Mouse (Mus musculus): Measurements from ENCODE around the gene Eva1c. TPM values are rescaled to one million over a fixed set of nuclear protein-coding genes. Genes with fewer than 3 reads are reported as not detected.
"Not testable (repeated sequence)": the region's sequence is repeated elsewhere in the genome, so short reads cannot be mapped to it uniquely, and the experiment has no call there.

Eva1c gene
- polyA plus RNA-seq, 1 experiment from 2014 or later: 0.11 TPM

DNA sequence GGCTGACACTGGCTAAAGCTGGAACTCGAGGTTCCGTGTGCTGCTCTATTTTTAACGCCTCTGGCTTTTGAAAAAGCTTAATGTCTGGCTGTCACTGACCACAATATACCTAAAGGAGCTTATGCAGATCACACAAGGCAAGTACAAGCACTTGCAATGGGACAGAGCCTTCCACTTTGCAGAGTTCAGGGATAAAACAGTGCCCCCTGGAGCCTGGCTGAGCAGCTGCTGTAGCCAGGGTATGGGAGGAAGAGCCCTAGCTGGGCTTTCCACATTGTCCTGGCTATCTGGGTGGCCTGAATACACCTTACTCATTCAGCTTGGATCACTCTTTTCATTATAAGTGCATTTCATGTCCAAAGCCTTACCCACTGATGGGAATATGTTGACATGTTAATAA is 24.6 kb upstream of the Eva1c start:
- ATAC-seq: no peak
- H3K9ac ChIP-seq: no peak overlapping the region
- H3K27me3 ChIP-seq (replicated peaks): no peaks in the 10 kb centered on the region
- H3K4me3 ChIP-seq: no peak overlapping the region
- H3K4me1 ChIP-seq: peaks cover 14% of the 10 kb centered on the region
- H3K9me3 ChIP-seq (replicated peaks): no peaks in the 10 kb centered on the region
- H3K4me2 ChIP-seq: no peak overlapping the region
- H3K36me3 ChIP-seq: peaks cover 80% of the 10 kb centered on the region
- WGBS (ENCODE audit: insufficient replicate concordance): 85% methylated on average over 3 of the region's 3 CpGs
- no peak overlapping the region for H3K27ac ChIP-seq

DNA sequence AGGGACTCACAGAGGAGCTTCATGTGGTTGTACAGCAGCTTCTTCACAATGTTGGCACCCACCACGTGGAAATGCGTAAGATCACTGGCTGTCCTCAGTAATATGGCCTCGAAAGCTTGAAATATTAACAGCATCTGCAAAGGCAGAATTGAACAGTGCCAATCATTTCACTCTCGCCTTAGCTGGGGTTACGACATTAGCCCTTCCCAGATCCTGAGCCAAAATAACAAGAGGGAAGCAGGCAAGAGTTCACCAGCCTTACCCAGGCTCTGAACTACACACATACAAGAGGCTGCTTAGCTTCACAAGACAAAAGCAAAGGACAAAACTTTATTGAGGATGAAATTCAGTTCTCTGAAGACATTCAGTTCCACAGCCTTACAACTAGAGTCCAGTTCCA is 22.1 kb upstream of the Eva1c start:
- no peak for ATAC-seq
- Histone ChIP-seq H3K9me3 (replicated peaks) (no peaks in the 10 kb centered on the region), H3K27me3 (replicated peaks) (no peaks in the 10 kb centered on the region), H3K27ac (no peak overlapping the region), H3K4me1 (peaks cover 36% of the 10 kb centered on the region), H3K36me3 (peaks cover 64% of the 10 kb centered on the region), H3K4me2 (no peak overlapping the region), H3K9ac (no peak overlapping the region), H3K4me3 (no peak overlapping the region)
- 82% methylated on average over 5 of the region's 5 CpGs for WGBS (ENCODE audit: insufficient replicate concordance)

DNA sequence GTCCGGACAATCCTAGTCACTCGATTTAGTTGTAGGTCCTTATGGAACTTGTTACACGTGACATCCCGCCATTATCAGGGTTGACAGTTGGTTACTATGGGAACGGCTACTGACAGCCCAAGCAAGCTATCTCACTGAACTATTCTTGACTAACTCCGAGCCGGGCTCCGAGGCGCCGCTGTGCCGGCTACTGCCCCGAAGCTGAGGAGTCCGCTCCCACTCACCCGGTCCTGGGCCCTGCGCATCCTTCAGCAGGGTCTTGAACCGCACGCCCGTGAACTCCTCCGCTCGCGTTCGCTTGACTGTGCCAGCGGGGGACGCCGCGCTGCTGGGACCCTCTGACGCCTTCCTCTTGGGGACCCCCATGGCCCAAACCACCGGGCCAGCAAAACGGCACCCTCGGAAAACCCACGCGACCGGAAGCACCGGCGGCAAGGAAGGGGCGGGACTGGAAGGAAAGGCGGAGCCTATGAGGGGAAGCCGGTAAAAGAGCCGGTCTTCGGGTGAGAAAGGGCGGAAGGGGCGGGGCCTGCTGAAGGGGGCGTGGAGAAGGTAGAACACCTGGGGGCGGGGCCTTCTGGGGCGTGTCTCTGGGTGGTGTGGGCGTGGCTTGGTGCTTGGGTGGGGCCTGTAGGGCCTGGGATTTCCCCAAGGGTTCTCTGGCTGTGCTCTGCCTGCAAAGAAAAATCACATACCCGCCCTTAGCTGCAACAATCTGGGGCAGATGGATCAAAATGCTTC is 16.4 kb upstream of the Eva1c start, which contains the start of gene Urb1:
TSS of gene Urb1 (minus strand) at position 439 of the 741 bp plus-strand sequence.
- H3K36me3 ChIP-seq: peaks cover 15% of the 10 kb centered on the region
- WGBS (ENCODE audit: insufficient replicate concordance): 2% methylated on average over 47 of the region's 47 CpGs
- H3K27ac ChIP-seq: peak within 1 kb of the TSS; percentile 90
- peak within 1 kb of the TSS; percentile 80 for H3K4me2 ChIP-seq
- H3K9me3 ChIP-seq (replicated peaks): no peaks in the 10 kb centered on the region
- peak; percentile 91 for ATAC-seq
- H3K27me3 ChIP-seq (replicated peaks): peaks cover 9% of the 10 kb centered on the region
- H3K4me3 ChIP-seq: peak within 1 kb of the TSS; percentile 84
- peaks cover 46% of the 10 kb centered on the region for H3K4me1 ChIP-seq
- peak within 1 kb of the TSS; percentile 78 for H3K9ac ChIP-seq

DNA sequence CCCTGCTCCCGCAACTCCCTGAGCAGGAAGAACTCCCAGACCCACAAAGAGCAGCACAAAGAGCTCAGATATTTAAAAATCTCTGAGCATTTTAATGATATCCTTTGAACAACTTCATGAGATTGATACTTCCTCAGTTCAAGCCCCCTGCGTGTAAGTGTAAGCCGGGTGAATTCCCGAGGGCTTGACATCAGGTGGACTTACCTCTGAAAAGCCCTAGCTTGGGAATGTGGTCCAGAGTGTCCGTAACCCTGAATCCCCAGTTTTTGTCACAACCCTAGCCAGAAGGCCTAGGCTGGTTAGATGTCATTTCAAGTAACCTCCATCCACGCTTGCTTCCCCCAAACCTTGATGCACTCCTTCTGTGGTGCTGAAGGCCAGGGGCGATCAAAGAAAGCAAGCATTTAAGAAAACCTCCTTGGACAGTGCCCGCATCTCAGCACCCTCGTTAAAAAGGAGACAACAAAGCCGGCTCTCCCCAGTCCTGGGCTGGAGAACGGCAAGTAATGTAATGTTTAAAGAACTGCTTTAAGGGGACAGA is 15.7 kb upstream of the Eva1c start:
- Histone ChIP-seq H3K9ac (no peak overlapping the region), H3K27me3 (replicated peaks) (peaks cover 14% of the 10 kb centered on the region), H3K36me3 (peaks cover 9% of the 10 kb centered on the region), H3K4me1 (peaks cover 40% of the 10 kb centered on the region), H3K4me3 (peak overlapping the region; percentile 84), H3K9me3 (replicated peaks) (no peaks in the 10 kb centered on the region), H3K27ac (0 out of 2 replicates have a peak overlapping the region, but pooled peaks have one; percentile 39), H3K4me2 (peak overlapping the region; percentile 80)
- 57% methylated on average over 11 of the region's 11 CpGs for WGBS (ENCODE audit: insufficient replicate concordance)
- no peak for ATAC-seq

DNA sequence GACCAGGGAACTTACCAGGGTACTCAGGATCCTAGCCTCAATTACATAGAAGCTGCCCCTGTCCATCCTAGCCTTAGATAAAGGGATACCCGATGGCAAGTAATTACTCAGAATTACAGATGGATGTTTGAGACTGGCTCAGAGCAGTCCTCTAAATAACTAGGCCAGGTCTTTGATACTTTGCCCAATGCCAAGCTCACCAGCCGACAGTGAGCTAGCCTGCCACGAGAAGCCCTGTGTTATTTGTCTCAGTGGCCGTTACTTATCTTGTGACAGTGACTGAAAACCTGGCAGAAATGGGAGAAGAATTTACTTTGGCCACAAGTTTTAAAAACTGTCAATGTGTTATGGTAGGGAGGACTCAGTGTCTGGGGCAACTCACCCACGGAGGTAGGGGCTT is 14.4 kb upstream of the Eva1c start:
- Histone ChIP-seq H3K9me3 (replicated peaks) (no peaks in the 10 kb centered on the region), H3K27ac (no peak overlapping the region), H3K36me3 (peaks cover 9% of the 10 kb centered on the region), H3K9ac (no peak overlapping the region), H3K27me3 (replicated peaks) (peaks cover 23% of the 10 kb centered on the region), H3K4me2 (no peak overlapping the region), H3K4me1 (peaks cover 33% of the 10 kb centered on the region), H3K4me3 (no peak overlapping the region)
- 66% methylated on average over 5 of the region's 5 CpGs for WGBS (ENCODE audit: insufficient replicate concordance)
- ATAC-seq: no peak

DNA sequence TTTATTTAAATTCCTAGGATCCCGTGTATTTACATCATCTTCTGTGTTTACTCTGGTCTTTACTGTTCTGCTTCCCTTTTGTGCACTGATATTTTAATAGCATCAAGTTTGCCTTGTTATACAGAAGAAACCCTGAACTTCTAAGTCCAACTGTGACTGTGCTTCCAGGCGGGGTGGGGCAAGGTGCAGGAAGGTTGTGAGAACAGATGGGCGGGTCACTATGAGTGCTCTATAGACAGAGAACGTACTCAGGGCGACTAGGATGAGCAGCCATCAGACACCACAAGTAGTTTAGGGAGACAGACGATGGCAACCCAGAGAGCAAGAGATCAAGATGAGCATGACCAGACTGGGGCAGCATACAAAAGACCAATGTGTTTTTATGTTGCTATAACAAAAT is 6.2 kb upstream of the Eva1c start:
- ATAC-seq: no peak
- Histone ChIP-seq H3K36me3 (no peaks in the 10 kb centered on the region), H3K27ac (no peak overlapping the region), H3K4me3 (no peak overlapping the region), H3K4me1 (peaks cover 37% of the 10 kb centered on the region), H3K9me3 (replicated peaks) (no peaks in the 10 kb centered on the region), H3K27me3 (replicated peaks) (peaks cover 42% of the 10 kb centered on the region), H3K4me2 (no peak overlapping the region), H3K9ac (no peak overlapping the region)
- 61% methylated on average over 6 of the region's 6 CpGs for WGBS (ENCODE audit: insufficient replicate concordance)

DNA sequence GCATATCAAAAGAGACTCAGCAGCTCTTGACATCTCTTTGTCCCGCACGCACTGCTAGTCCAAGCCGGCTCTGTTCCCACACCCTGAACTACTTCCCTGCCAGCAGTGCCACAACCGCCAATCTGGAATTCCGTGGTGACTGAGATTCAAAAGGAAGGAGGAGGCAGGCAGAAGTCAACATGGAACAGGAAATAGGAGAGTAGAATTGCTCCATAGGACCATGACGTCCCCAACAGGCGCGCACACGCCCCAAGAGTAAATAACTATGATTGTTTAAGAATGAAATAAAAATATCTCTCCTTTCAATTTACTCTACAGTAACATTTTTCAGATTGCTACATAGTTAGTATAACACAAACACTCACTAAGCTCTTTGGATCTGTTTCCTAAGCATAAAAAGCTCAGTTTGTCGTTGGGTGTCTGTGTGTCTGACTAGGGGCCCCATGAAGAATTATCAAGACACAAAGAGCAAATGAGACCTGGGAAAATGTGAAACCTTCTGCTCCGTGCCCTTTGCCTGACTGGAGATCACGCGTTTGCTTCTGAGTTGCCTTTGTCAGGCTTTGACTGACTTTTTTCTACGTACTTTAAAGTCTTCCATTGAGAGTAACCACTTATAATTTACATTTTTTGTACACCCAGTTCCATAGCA is 5.3 kb upstream of the Eva1c start:
- Histone ChIP-seq H3K9ac (no peak overlapping the region), H3K4me2 (no peak overlapping the region), H3K9me3 (replicated peaks) (no peaks in the 10 kb centered on the region), H3K27me3 (replicated peaks) (peaks cover 35% of the 10 kb centered on the region), H3K4me1 (peaks cover 37% of the 10 kb centered on the region), H3K36me3 (no peaks in the 10 kb centered on the region), H3K27ac (peak overlapping the region; percentile 73; the same call in 1 of the 2 replicates), H3K4me3 (no peak overlapping the region)
- whole genome bisulfite sequencing (ENCODE audit: insufficient replicate concordance): 73% methylated on average over 14 of the region's 14 CpGs
- ATAC-seq: no peak

DNA sequence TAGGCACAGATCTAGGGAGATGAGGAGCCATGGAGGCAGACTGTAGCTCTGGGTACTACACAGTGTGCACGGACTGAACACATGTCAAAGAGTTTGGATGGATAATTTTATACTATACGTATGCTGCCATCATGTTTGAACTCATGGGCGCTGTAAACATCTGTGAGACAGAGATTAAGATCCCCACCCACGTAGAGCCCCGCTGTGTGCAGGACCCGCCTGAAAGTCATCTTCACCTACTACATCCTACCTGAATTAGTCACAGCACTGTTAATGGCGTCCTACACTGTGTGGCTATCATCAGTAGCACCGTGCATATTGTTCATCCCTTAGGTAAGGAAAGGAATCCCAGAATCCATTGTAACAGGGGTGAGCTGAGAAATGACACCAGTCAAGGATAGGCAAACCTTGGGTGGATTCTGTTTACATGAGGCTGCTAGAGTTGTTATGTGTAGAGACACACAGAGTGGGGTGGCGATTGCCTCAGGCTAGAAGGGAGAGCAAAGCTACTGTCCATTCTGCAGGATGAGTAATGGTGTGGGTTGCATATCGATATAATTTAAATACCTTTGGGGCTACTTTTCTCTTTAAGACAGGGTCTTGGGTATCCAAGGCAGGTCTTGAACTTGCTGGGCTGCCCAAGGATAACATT is 4.1 kb upstream of the Eva1c start:
- Histone ChIP-seq H3K9ac (peak overlapping the region; percentile 14; the same call in 1 of the 2 replicates), H3K9me3 (replicated peaks) (no peaks in the 10 kb centered on the region), H3K36me3 (no peaks in the 10 kb centered on the region), H3K4me1 (peaks cover 37% of the 10 kb centered on the region), H3K4me3 (no peak overlapping the region), H3K27ac (peak overlapping the region; percentile 73), H3K4me2 (peak overlapping the region; percentile 44), H3K27me3 (replicated peaks) (peaks cover 29% of the 10 kb centered on the region)
- 61% methylated on average over 10 of the region's 10 CpGs for WGBS (ENCODE audit: insufficient replicate concordance)
- peak; percentile 97 for ATAC-seq

DNA sequence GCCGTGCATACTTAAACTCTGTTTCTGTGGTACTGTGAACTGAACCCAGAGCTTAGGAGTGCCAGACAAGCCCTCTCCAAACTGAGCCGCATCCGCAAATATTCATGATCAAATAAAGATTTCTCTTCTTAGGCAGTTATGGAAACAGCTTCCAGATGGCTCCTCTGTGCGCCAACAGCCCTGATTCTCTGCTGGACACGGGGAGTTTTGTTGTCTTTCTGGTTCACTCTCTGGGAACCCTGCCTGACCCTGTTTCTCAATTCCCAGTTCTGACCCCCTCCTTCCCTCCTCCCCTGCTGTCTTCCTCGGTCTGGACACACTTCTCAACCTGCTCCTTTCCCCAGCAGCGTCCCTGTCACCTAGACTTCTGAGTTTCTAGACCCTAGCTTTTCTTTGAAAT is 3.5 kb upstream of the Eva1c start:
- ATAC-seq: no peak
- no peaks in the 10 kb centered on the region for H3K9me3 ChIP-seq (replicated peaks)
- peaks cover 43% of the 10 kb centered on the region for H3K4me1 ChIP-seq
- H3K27me3 ChIP-seq (replicated peaks): peaks cover 26% of the 10 kb centered on the region
- no peaks in the 10 kb centered on the region for H3K36me3 ChIP-seq
- H3K4me3 ChIP-seq: no peak overlapping the region
- H3K27ac ChIP-seq: peak overlapping the region; percentile 67
- H3K9ac ChIP-seq: no peak overlapping the region
- 0 out of 2 replicates have a peak overlapping the region, but pooled peaks have one; percentile 44 for H3K4me2 ChIP-seq
- WGBS (ENCODE audit: insufficient replicate concordance): 65% methylated on average over 7 of the region's 7 CpGs

DNA sequence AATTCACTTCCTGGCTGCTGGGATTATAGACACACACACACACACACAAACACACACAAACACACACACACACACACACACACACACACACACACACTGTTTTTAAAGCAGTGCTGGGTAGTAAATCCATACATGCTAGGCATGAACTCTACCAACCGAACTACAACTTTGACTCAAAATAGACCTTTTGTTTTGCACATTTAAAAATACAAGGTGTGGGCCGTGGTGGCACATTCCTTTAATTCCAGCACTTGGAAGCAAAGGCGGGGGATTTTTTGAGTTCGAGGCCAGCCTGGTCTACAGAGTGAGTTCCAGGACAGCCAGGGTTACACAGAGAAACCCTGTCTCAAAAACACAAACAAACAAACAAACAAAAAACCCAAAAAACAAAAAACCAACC is 2.5 kb upstream of the Eva1c start:
- not testable (repeated sequence) for ATAC-seq; H3K4me3 ChIP-seq; H3K36me3 ChIP-seq; H3K9ac ChIP-seq; H3K27ac ChIP-seq; H3K9me3 ChIP-seq (replicated peaks); H3K4me2 ChIP-seq
- WGBS (ENCODE audit: insufficient replicate concordance): 73% methylated on average over 4 of the region's 4 CpGs
- H3K4me1 ChIP-seq: peaks cover 45% of the 10 kb centered on the region
- H3K27me3 ChIP-seq (replicated peaks): peaks cover 30% of the 10 kb centered on the region

DNA sequence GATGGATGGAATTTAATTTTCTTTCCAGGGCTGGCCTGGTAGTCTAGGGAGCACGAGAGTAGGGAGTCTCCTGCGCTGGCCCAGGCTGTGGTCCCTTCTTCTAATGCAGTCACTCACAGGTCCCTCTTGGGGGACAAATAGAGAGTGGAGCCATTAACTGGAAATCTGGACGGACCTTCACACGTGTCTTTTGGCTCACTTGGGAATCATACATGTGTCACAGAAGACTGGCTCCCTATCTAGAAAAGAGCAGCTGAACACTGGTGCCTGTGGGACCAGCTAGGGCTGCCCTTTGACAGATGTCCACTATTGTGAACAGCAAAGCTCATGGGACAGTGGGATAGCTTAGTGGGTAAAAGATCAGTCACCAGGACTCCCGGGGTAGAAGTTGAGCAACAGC is 478 bp upstream of the Eva1c start:
- no peaks in the 10 kb centered on the region for H3K9me3 ChIP-seq (replicated peaks)

DNA sequence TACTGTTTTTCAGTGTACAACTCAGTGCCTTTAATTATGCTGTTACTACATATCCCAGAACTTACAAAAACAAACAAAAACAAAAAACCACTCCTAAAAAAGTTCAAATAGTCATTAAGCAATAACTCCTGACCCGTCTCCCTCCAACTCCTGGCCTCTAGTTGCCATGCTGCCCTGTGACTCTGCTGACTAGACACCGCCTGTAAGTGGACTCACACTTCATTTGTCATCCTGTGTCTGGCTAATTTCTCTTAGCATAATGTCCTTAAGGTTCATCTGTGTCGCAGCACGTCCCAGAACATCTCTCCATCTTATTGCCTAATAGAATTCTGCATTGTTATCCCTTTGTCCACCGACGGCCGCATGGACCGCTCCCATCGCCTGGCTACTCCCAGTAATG is 979 bp downstream of the Eva1c start:
- H3K4me2 ChIP-seq: no peak overlapping the region
- 79% methylated on average over 9 of the region's 9 CpGs for WGBS (ENCODE audit: insufficient replicate concordance)
- peaks cover 45% of the 10 kb centered on the region for H3K4me1 ChIP-seq
- H3K9me3 ChIP-seq (replicated peaks): no peaks in the 10 kb centered on the region
- no peak for ATAC-seq
- H3K27ac ChIP-seq: no peak overlapping the region
- peaks cover 52% of the 10 kb centered on the region for H3K27me3 ChIP-seq (replicated peaks)
- H3K36me3 ChIP-seq: no peaks in the 10 kb centered on the region
- no peak overlapping the region for H3K9ac ChIP-seq
- no peak overlapping the region for H3K4me3 ChIP-seq

More for the DNA sequence above, 478 bp upstream of the Eva1c start:
- peaks cover 52% of the 10 kb centered on the region for H3K4me1 ChIP-seq
- no peak overlapping the region for H3K9ac ChIP-seq
- no peak overlapping the region for H3K4me3 ChIP-seq
- no peak for ATAC-seq
- H3K4me2 ChIP-seq: no peak overlapping the region
- WGBS (ENCODE audit: insufficient replicate concordance): 72% methylated on average over 5 of the region's 5 CpGs
- no peaks in the 10 kb centered on the region for H3K36me3 ChIP-seq
- peaks cover 47% of the 10 kb centered on the region for H3K27me3 ChIP-seq (replicated peaks)
- H3K27ac ChIP-seq: no peak overlapping the region

Measured in liver, embryonic 12.5 days (tissue).